Mouse (Mus musculus): ENCODE results near the gene Pola1. TPM values are rescaled to one million over a fixed set of nuclear protein-coding genes. Genes with fewer than 3 reads are reported as not detected.

Gene Pola1
- polyA plus RNA-seq, 1 experiment from 2014 or later, result 25.0 TPM

- DNase-seq, result no peak
These were observed 332.8 kb downstream of the Pola1 start for GRCm38 (mm10) chrX:93299046-93299626.

GRCm38 (mm10) chrX:93297001-93297441, 334.9 kb downstream of the Pola1 start:
- Histone ChIP-seq H3K27me3 (ENCODE audit: insufficient read depth, low read length) (peaks cover 91% of the 10 kb centered on the region), H3K36me3 (ENCODE audit: insufficient read depth) (no peaks in the 10 kb centered on the region), H3K27ac (ENCODE audit: low read depth) (no peak overlapping the region), H3K4me2 (peak overlapping the region; percentile 47), H3K9me3 (ENCODE audit: low read depth, low read length) (no peaks in the 10 kb centered on the region), H3K9ac (no peak overlapping the region), H3K4me3 (ENCODE audit: low read depth, low read length) (peak overlapping the region; percentile 22), H3K4me1 (ENCODE audit: insufficient read depth) (no peaks in the 10 kb centered on the region)
- DNase-seq, result no peak
- 0 out of 2 replicates have a peak, but pooled peaks have one; percentile 50 for ATAC-seq (ENCODE audit: insufficient read depth)
- WGBS, result 16% methylated on average over 38 of the region's 40 CpGs
- no peak for TF ChIP-seq CTCF (IDR thresholded peaks at IDR 0.05; ENCODE audit: low read depth)

More at GRCm38 (mm10) chrX:93299046-93299626, 332.8 kb downstream of the Pola1 start:
- ATAC-seq (ENCODE audit: insufficient read depth), result no peak
- no peak overlapping the region for H3K27ac ChIP-seq (ENCODE audit: low read depth)
- peak overlapping the region; percentile 23 for H3K4me3 ChIP-seq (ENCODE audit: low read depth, low read length)
- no peak overlapping the region for H3K9ac ChIP-seq
- H3K36me3 ChIP-seq (ENCODE audit: insufficient read depth), result no peaks in the 10 kb centered on the region
- no peaks in the 10 kb centered on the region for H3K9me3 ChIP-seq (ENCODE audit: low read depth, low read length)
- 10% methylated on average over 30 of the region's 43 CpGs for WGBS
- TF ChIP-seq CTCF (IDR thresholded peaks at IDR 0.05; ENCODE audit: low read depth), result no peak
- H3K4me1 ChIP-seq (ENCODE audit: insufficient read depth), result no peaks in the 10 kb centered on the region
- peak overlapping the region; percentile 52 for H3K4me2 ChIP-seq
- H3K27me3 ChIP-seq (ENCODE audit: insufficient read depth, low read length), result peaks cover 83% of the 10 kb centered on the region

GRCm38 (mm10) chrX:93295819-93296218, 336.1 kb downstream of the Pola1 start:
- ATAC-seq (ENCODE audit: insufficient read depth) (no peak), DNase-seq (no peak)
- Histone ChIP-seq H3K4me2 (no peak overlapping the region), H3K27ac (ENCODE audit: low read depth) (no peak overlapping the region), H3K27me3 (ENCODE audit: insufficient read depth, low read length) (peaks cover 92% of the 10 kb centered on the region), H3K9me3 (ENCODE audit: low read depth, low read length) (no peaks in the 10 kb centered on the region), H3K4me3 (ENCODE audit: low read depth, low read length) (no peak overlapping the region), H3K36me3 (ENCODE audit: insufficient read depth) (no peaks in the 10 kb centered on the region), H3K4me1 (ENCODE audit: insufficient read depth) (no peaks in the 10 kb centered on the region), H3K9ac (no peak overlapping the region)
- WGBS, result 11% methylated on average over 5 of the region's 5 CpGs
- TF ChIP-seq CTCF (IDR thresholded peaks at IDR 0.05; ENCODE audit: low read depth), result no peak

- ATAC-seq (ENCODE audit: insufficient read depth) (no peak), DNase-seq (no peak)
- Histone ChIP-seq H3K4me1 (ENCODE audit: insufficient read depth) (no peaks in the 10 kb centered on the region), H3K9ac (no peak overlapping the region), H3K4me2 (no peak overlapping the region), H3K27me3 (ENCODE audit: insufficient read depth, low read length) (peaks cover 93% of the 10 kb centered on the region), H3K4me3 (ENCODE audit: low read depth, low read length) (no peak overlapping the region), H3K9me3 (ENCODE audit: low read depth, low read length) (no peaks in the 10 kb centered on the region), H3K36me3 (ENCODE audit: insufficient read depth) (no peaks in the 10 kb centered on the region), H3K27ac (ENCODE audit: low read depth) (no peak overlapping the region)
- WGBS, result 9% methylated on average over 21 of the region's 25 CpGs
- no peak for TF ChIP-seq CTCF (IDR thresholded peaks at IDR 0.05; ENCODE audit: low read depth)
These were observed 337.0 kb downstream of the Pola1 start for GRCm38 (mm10) chrX:93294736-93295490.

- H3K36me3 ChIP-seq (ENCODE audit: insufficient read depth), result no peaks in the 10 kb centered on the region
- 12% methylated on average over 6 of the region's 6 CpGs for WGBS
- H3K4me3 ChIP-seq (ENCODE audit: low read depth, low read length), result no peak overlapping the region
- no peak for TF ChIP-seq CTCF (IDR thresholded peaks at IDR 0.05; ENCODE audit: low read depth)
- H3K27ac ChIP-seq (ENCODE audit: low read depth), result no peak overlapping the region
- ATAC-seq (ENCODE audit: insufficient read depth) (no peak), DNase-seq (no peak)
- H3K4me2 ChIP-seq, result no peak overlapping the region
- H3K9me3 ChIP-seq (ENCODE audit: low read depth, low read length), result no peaks in the 10 kb centered on the region
- peaks cover 98% of the 10 kb centered on the region for H3K27me3 ChIP-seq (ENCODE audit: insufficient read depth, low read length)
- H3K9ac ChIP-seq, result no peak overlapping the region
- H3K4me1 ChIP-seq (ENCODE audit: insufficient read depth), result no peaks in the 10 kb centered on the region
These were observed 339.9 kb downstream of the Pola1 start for GRCm38 (mm10) chrX:93292031-93292430.

GRCm38 (mm10) chrX:93289851-93290380, 342.0 kb downstream of the Pola1 start:
- peaks cover 98% of the 10 kb centered on the region for H3K27me3 ChIP-seq (ENCODE audit: insufficient read depth, low read length)
- no peak overlapping the region for H3K9ac ChIP-seq
- ATAC-seq (ENCODE audit: insufficient read depth) (no peak), DNase-seq (no peak)
- H3K4me3 ChIP-seq (ENCODE audit: low read depth, low read length), result no peak overlapping the region
- H3K4me1 ChIP-seq (ENCODE audit: insufficient read depth), result no peaks in the 10 kb centered on the region
- no peak overlapping the region for H3K27ac ChIP-seq (ENCODE audit: low read depth)
- H3K36me3 ChIP-seq (ENCODE audit: insufficient read depth), result no peaks in the 10 kb centered on the region
- H3K4me2 ChIP-seq, result no peak overlapping the region
- no peak for TF ChIP-seq CTCF (IDR thresholded peaks at IDR 0.05; ENCODE audit: low read depth)
- WGBS, result 10% methylated on average over 12 of the region's 12 CpGs
- no peaks in the 10 kb centered on the region for H3K9me3 ChIP-seq (ENCODE audit: low read depth, low read length)

- Histone ChIP-seq H3K36me3 (ENCODE audit: insufficient read depth) (no peaks in the 10 kb centered on the region), H3K27ac (ENCODE audit: low read depth) (no peak overlapping the region), H3K9me3 (ENCODE audit: low read depth, low read length) (no peaks in the 10 kb centered on the region), H3K4me2 (peak overlapping the region; percentile 54), H3K4me3 (ENCODE audit: low read depth, low read length) (peak overlapping the region; percentile 27), H3K27me3 (ENCODE audit: insufficient read depth, low read length) (peaks cover 97% of the 10 kb centered on the region), H3K9ac (no peak overlapping the region), H3K4me1 (ENCODE audit: insufficient read depth) (no peaks in the 10 kb centered on the region)
- WGBS, result 10% methylated on average over 14 of the region's 37 CpGs
- no peak for TF ChIP-seq CTCF (IDR thresholded peaks at IDR 0.05; ENCODE audit: low read depth)
- DNase-seq (no peak), ATAC-seq (ENCODE audit: insufficient read depth) (no peak; the same call in 1 of the 2 replicates)
These were observed 342.9 kb downstream of the Pola1 start for GRCm38 (mm10) chrX:93289076-93289475.

Measured in lung, embryonic 14.5 days (tissue).